Mouse (Mus musculus): Measurements from ENCODE around the gene Fam122b.

The Fam122b gene

DNA sequence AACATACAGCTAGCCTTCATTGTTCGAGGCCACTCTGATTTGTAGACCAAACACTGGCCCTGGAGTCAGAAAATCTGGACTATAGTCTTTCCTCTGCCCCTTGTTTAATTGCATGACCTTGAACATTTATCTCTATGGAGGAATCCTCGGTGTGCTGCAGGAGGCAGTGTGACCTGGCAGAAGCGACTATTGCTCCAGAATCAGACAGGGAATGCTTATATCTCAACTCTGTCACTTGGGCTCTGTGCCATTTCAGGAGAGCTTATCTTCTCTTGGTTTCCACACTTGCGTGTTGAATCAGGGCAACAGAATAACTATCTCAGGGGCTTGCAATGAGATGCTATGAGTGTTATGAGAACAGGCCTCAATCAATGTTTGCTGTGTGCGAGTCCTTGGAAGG is 68.0 kb downstream of the Fam122b start:
- DNase-seq (ENCODE audit: extremely low spot score, low spot score), result no peak

- no peak for DNase-seq (ENCODE audit: extremely low spot score, low spot score)
Measured at GRCm38 (mm10) chrX:53197681-53198080, 71.9 kb downstream of the Fam122b start.

DNA sequence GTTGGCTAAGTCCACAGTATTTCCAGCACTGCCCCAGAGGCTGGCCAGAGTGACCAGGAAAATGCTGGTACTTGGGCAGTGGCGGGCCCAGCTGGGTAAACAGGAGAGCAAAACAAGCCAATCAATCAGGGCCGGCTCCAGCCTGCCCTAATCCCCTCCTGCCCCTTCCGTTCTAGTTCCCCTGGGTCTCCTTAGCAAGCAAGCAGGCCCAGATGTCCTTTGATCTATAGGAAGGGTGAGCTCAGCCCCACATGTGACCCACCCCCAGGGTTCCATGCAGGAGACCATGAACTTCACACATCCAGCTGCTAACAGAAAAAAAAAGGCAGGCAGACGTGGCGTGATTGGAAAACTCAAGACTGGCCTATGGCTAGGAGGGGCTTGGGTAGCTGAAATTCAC is 73.2 kb downstream of the Fam122b start:
- DNase-seq (ENCODE audit: extremely low spot score, low spot score), result no peak

Measured in neural tube, embryonic 10.5 days (tissue).